Mouse (Mus musculus): ENCODE results near the gene Drg1. TPM values are rescaled to one million over a fixed set of nuclear protein-coding genes. Genes with fewer than 3 reads are reported as not detected.
A peak's percentile ranks its signal among the peaks of the same experiment; 100 is the strongest.

The Drg1 gene
- polyA plus RNA-seq, 1 experiment from 2014 or later, result 223 TPM

GRCm38 (mm10) chr11:3247387-3247786, 18.8 kb downstream of the Drg1 start:
- no peaks in the 10 kb centered on the region for H3K27me3 ChIP-seq
- ATAC-seq (replicated peaks; ENCODE audit: low FRiP score), result no peak
- peaks cover 98% of the 10 kb centered on the region for H3K36me3 ChIP-seq
- H3K4me3 ChIP-seq (replicated peaks), result no peak overlapping the region
- no peaks in the 10 kb centered on the region for H3K4me1 ChIP-seq
- H3K9me3 ChIP-seq (replicated peaks), result no peaks in the 10 kb centered on the region
- WGBS, result 95% methylated on average over 2 of the region's 2 CpGs
- no peak overlapping the region for H3K4me2 ChIP-seq
- H3K27ac ChIP-seq, result no peak overlapping the region
- H3K9ac ChIP-seq, result no peak overlapping the region

- 86% methylated on average over 4 of the region's 4 CpGs for WGBS
- no peak overlapping the region for H3K27ac ChIP-seq
- peaks cover 97% of the 10 kb centered on the region for H3K36me3 ChIP-seq
- no peak for ATAC-seq (replicated peaks; ENCODE audit: low FRiP score)
- H3K27me3 ChIP-seq, result no peaks in the 10 kb centered on the region
- no peak overlapping the region for H3K9ac ChIP-seq
- no peaks in the 10 kb centered on the region for H3K9me3 ChIP-seq (replicated peaks)
- H3K4me2 ChIP-seq, result no peak overlapping the region
- H3K4me3 ChIP-seq (replicated peaks), result no peak overlapping the region
- H3K4me1 ChIP-seq, result no peaks in the 10 kb centered on the region
Measured at GRCm38 (mm10) chr11:3243771-3244170, 22.4 kb downstream of the Drg1 start.

- H3K27me3 ChIP-seq, result no peaks in the 10 kb centered on the region
- no peak overlapping the region for H3K9ac ChIP-seq
- H3K27ac ChIP-seq, result no peak overlapping the region
- H3K4me3 ChIP-seq (replicated peaks), result no peak overlapping the region
- no peaks in the 10 kb centered on the region for H3K9me3 ChIP-seq (replicated peaks)
- 95% methylated on average over 7 of the region's 7 CpGs for WGBS
- no peak overlapping the region for H3K4me2 ChIP-seq
- no peaks in the 10 kb centered on the region for H3K4me1 ChIP-seq
- peaks cover 97% of the 10 kb centered on the region for H3K36me3 ChIP-seq
- no peak for ATAC-seq (replicated peaks; ENCODE audit: low FRiP score)
Measured at GRCm38 (mm10) chr11:3242395-3242794, 23.8 kb downstream of the Drg1 start.

- Histone ChIP-seq H3K27ac (no peak overlapping the region), H3K9ac (no peak overlapping the region), H3K36me3 (peaks cover 97% of the 10 kb centered on the region), H3K4me3 (replicated peaks) (no peak overlapping the region), H3K9me3 (replicated peaks) (no peaks in the 10 kb centered on the region), H3K4me1 (no peaks in the 10 kb centered on the region), H3K27me3 (no peaks in the 10 kb centered on the region), H3K4me2 (no peak overlapping the region)
- WGBS, result 89% methylated on average over 5 of the region's 5 CpGs
- ATAC-seq (replicated peaks; ENCODE audit: low FRiP score), result no peak
Measured at GRCm38 (mm10) chr11:3235277-3235676, 30.9 kb downstream of the Drg1 start.

GRCm38 (mm10) chr11:3233704-3234103, 32.5 kb downstream of the Drg1 start:
- no peaks in the 10 kb centered on the region for H3K27me3 ChIP-seq
- no peak overlapping the region for H3K27ac ChIP-seq
- ATAC-seq (replicated peaks; ENCODE audit: low FRiP score), result no peak
- WGBS, result 93% methylated on average over 4 of the region's 4 CpGs
- peaks cover 96% of the 10 kb centered on the region for H3K36me3 ChIP-seq
- H3K4me2 ChIP-seq, result no peak overlapping the region
- no peak overlapping the region for H3K4me3 ChIP-seq (replicated peaks)
- H3K4me1 ChIP-seq, result no peaks in the 10 kb centered on the region
- H3K9ac ChIP-seq, result no peak overlapping the region
- no peaks in the 10 kb centered on the region for H3K9me3 ChIP-seq (replicated peaks)

GRCm38 (mm10) chr11:3232248-3232647, 34.0 kb downstream of the Drg1 start:
- no peaks in the 10 kb centered on the region for H3K27me3 ChIP-seq
- ATAC-seq (replicated peaks; ENCODE audit: low FRiP score), result no peak
- H3K4me3 ChIP-seq (replicated peaks), result no peak overlapping the region
- H3K36me3 ChIP-seq, result peaks cover 92% of the 10 kb centered on the region
- no peaks in the 10 kb centered on the region for H3K9me3 ChIP-seq (replicated peaks)
- H3K4me1 ChIP-seq, result no peaks in the 10 kb centered on the region
- 91% methylated on average over 3 of the region's 3 CpGs for WGBS
- no peak overlapping the region for H3K4me2 ChIP-seq
- H3K9ac ChIP-seq, result no peak overlapping the region
- no peak overlapping the region for H3K27ac ChIP-seq

- no peaks in the 10 kb centered on the region for H3K27me3 ChIP-seq
- H3K9me3 ChIP-seq (replicated peaks), result no peaks in the 10 kb centered on the region
- no peaks in the 10 kb centered on the region for H3K4me1 ChIP-seq
- WGBS, result 95% methylated on average over 3 of the region's 3 CpGs
- no peak overlapping the region for H3K9ac ChIP-seq
- H3K27ac ChIP-seq, result no peak overlapping the region
- no peak overlapping the region for H3K4me3 ChIP-seq (replicated peaks)
- ATAC-seq (replicated peaks; ENCODE audit: low FRiP score), result no peak
- H3K36me3 ChIP-seq, result peaks cover 91% of the 10 kb centered on the region
- H3K4me2 ChIP-seq, result no peak overlapping the region
Measured at GRCm38 (mm10) chr11:3227113-3227512, 39.1 kb downstream of the Drg1 start.

- Histone ChIP-seq H3K27ac (no peak overlapping the region), H3K4me2 (no peak overlapping the region), H3K9ac (no peak overlapping the region), H3K9me3 (replicated peaks) (no peaks in the 10 kb centered on the region), H3K36me3 (peaks cover 90% of the 10 kb centered on the region), H3K4me1 (no peaks in the 10 kb centered on the region), H3K4me3 (replicated peaks) (no peak overlapping the region), H3K27me3 (no peaks in the 10 kb centered on the region)
- WGBS, result 63% methylated on average over 5 of the region's 5 CpGs
- no peak for ATAC-seq (replicated peaks; ENCODE audit: low FRiP score)
Measured at GRCm38 (mm10) chr11:3223105-3223504, 43.1 kb downstream of the Drg1 start.

GRCm38 (mm10) chr11:3212526-3212925, 53.7 kb downstream of the Drg1 start:
- Histone ChIP-seq H3K4me2 (no peak overlapping the region), H3K27me3 (no peaks in the 10 kb centered on the region), H3K4me3 (replicated peaks) (no peak overlapping the region), H3K36me3 (peaks cover 91% of the 10 kb centered on the region), H3K4me1 (no peaks in the 10 kb centered on the region), H3K27ac (no peak overlapping the region), H3K9me3 (replicated peaks) (no peaks in the 10 kb centered on the region), H3K9ac (no peak overlapping the region)
- no peak for ATAC-seq (replicated peaks; ENCODE audit: low FRiP score)
- 66% methylated on average over 1 of the region's 1 CpGs for WGBS

GRCm38 (mm10) chr11:3206783-3207182, 59.4 kb downstream of the Drg1 start:
- H3K4me2 ChIP-seq, result no peak overlapping the region
- no peaks in the 10 kb centered on the region for H3K9me3 ChIP-seq (replicated peaks)
- ATAC-seq (replicated peaks; ENCODE audit: low FRiP score), result no peak
- peaks cover 69% of the 10 kb centered on the region for H3K36me3 ChIP-seq
- no peak overlapping the region for H3K9ac ChIP-seq
- peaks cover 7% of the 10 kb centered on the region for H3K4me1 ChIP-seq
- 96% methylated on average over 3 of the region's 3 CpGs for WGBS
- H3K27me3 ChIP-seq, result no peaks in the 10 kb centered on the region
- no peak overlapping the region for H3K27ac ChIP-seq
- H3K4me3 ChIP-seq (replicated peaks), result no peak overlapping the region

GRCm38 (mm10) chr11:3205207-3205606, 61.0 kb downstream of the Drg1 start:
- Histone ChIP-seq H3K4me3 (replicated peaks) (no peak overlapping the region), H3K9me3 (replicated peaks) (no peaks in the 10 kb centered on the region), H3K27ac (no peak overlapping the region), H3K9ac (no peak overlapping the region), H3K27me3 (no peaks in the 10 kb centered on the region), H3K4me2 (no peak overlapping the region), H3K4me1 (peaks cover 7% of the 10 kb centered on the region), H3K36me3 (peaks cover 56% of the 10 kb centered on the region)
- ATAC-seq (replicated peaks; ENCODE audit: low FRiP score), result no peak
- WGBS, result 94% methylated on average over 3 of the region's 3 CpGs

GRCm38 (mm10) chr11:3203771-3204170, 62.4 kb downstream of the Drg1 start:
- no peaks in the 10 kb centered on the region for H3K27me3 ChIP-seq
- no peaks in the 10 kb centered on the region for H3K9me3 ChIP-seq (replicated peaks)
- peaks cover 42% of the 10 kb centered on the region for H3K36me3 ChIP-seq
- H3K4me3 ChIP-seq (replicated peaks), result peak overlapping the region; percentile 44
- WGBS, result 81% methylated on average over 2 of the region's 2 CpGs
- no peak overlapping the region for H3K27ac ChIP-seq
- H3K4me2 ChIP-seq, result peak overlapping the region; percentile 43
- ATAC-seq (replicated peaks; ENCODE audit: low FRiP score), result no peak
- peaks cover 7% of the 10 kb centered on the region for H3K4me1 ChIP-seq
- no peak overlapping the region for H3K9ac ChIP-seq

GRCm38 (mm10) chr11:3202781-3203441, 63.3 kb downstream of the Drg1 start:
- WGBS, result 2% methylated on average over 21 of the region's 57 CpGs
- H3K4me3 ChIP-seq (replicated peaks), result peak overlapping the region; percentile 44
- peak overlapping the region; percentile 32 for H3K9ac ChIP-seq
- peaks cover 7% of the 10 kb centered on the region for H3K4me1 ChIP-seq
- H3K9me3 ChIP-seq (replicated peaks), result no peaks in the 10 kb centered on the region
- H3K36me3 ChIP-seq, result peaks cover 33% of the 10 kb centered on the region
- peak overlapping the region; percentile 43 for H3K4me2 ChIP-seq
- H3K27ac ChIP-seq, result peak overlapping the region; percentile 55
- peak; percentile 68 for ATAC-seq (replicated peaks; ENCODE audit: low FRiP score)
- no peaks in the 10 kb centered on the region for H3K27me3 ChIP-seq
